Mouse (Mus musculus): Measurements from ENCODE around the gene Pgap2. TPM values are rescaled to one million over a fixed set of nuclear protein-coding genes. Genes with fewer than 3 reads are reported as not detected.

The Pgap2 gene
- polyA plus RNA-seq (2014; fragmentation: Illumina TruSeq; extraction: RNeasy Lipid Tissue Mini Kit (QIAGEN cat#74804); ENCODE audit: low read depth, low replicate concordance), result 72.1 TPM

DNA sequence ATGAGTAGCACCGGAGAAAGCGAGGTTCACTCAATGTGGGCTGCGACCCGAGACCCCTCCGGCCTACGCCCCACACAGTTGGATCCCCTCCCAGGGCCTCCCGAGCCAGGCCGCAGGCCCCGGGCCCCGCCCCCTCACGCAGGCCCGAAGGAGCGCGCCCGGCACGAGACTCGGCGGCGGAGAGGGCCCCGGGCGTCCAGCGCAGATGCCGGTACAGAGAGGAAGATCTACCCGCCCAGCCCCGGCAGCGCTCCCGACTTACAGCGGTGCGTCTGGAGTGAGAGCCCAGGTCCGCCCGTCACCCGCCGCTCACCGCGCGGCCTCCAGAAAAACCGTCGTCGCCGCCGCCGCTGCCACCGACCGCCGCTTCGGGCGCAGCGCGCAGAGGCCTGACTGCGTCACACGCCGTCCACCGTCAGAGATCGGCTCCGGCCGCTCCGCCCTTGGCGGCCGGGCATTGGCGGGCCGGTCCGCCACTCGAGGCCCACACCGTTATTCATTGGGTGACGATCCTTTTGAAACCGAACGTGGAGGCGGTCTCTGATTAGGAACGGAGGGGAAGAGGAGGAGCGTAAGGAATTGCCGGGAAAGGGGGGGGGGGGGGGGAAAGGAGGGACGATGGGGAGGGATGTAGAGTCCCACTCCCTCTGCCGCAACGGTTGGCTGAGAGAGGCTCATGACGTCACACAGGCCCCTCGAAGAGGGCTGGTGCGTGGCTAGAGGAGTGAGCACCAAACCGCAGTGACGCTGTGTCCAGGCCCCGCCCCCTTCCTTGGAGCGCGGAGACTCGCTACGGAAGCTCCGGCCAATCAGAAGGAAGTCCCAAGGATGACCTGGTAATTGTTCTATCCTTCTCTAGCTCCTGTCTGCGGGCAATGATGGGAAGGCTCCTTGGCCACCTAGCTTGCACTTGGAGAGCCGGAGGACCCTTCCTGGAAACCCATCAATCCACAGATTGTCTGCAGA, at the start of gene Pgap2, which contains the start of gene Nup98:
Pgap2 (plus strand) TSS at position 453 of the 966 bp plus-strand sequence.
Nup98 (minus strand) TSS at position 421 of the 966 bp plus-strand sequence.

DNA sequence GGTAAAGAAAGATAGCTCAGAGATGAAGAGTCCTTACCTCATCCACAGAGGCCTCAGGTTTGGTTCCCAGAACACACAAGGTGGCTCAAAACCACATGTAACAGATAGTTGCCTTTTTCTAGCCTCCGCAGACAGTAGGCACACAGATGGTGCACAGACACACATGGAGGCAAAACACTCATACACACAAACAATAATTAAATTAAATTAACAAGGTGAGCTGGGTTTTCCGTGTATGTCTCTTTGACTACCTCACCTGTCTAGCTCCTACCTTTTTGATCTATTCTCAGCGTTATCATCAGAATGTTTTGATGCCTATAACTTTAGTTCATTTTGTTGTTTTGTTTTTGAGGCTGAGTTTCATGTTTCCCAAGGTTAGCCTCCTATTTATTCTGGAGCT, 45.9 kb downstream of the Pgap2 start, which contains the start of gene Rhog:
Rhog (minus strand) TSS at position 101 of the 400 bp plus-strand sequence.

DNA sequence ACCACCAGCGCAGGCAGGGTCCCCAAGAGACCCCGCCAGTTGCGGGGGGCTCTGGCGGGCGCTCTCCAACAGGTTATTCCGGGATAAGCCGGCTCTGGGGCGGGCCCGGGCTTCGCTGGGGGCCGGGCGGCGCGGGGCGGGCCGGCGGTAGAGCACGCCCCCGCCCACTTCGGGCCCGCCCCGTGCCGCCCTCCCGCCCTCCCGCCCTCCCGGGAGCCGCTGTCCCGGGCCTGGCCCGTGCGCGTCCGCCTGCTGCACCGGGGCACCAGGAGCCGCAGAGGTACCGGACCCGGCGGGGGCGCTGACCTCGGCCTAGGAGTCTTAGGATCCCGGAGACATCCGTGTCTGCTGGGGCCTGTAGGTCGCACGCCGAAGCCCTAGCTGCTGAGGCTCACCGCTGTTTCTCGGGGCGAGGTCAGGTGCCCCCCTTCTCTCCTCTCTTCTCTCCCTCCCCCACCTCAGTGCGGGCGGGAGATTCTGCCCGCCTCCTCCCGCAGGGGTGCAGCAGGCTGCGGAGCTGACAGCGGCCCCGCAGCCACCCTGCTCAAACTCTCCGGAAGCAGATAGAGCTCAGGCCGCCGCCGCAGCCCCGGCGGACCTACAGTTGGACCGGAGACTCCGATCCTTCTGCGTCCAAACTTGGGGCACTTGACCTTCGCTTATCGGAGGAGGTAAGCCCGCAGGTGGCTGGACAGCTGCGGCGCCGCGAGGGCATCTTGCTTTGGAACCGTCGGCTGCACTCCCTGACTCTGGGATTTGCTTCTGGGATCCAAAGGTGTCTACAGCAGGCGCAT, 57.8 kb downstream of the Pgap2 start, which contains the start of gene Stim1:
Stim1 (plus strand) TSS at position 206 of the 794 bp plus-strand sequence.

Other genes with a start within 250 kb of the Pgap2 start
- 10.1 TPM for gene Il18bp, start 191.5 kb upstream of the Pgap2 start, polyA plus RNA-seq (2014; fragmentation: Illumina TruSeq; extraction: RNeasy Lipid Tissue Mini Kit (QIAGEN cat#74804); ENCODE audit: low read depth, low replicate concordance)
- gene Rnf121, start 144.7 kb upstream of the Pgap2 start, polyA plus RNA-seq (2014; fragmentation: Illumina TruSeq; extraction: RNeasy Lipid Tissue Mini Kit (QIAGEN cat#74804); ENCODE audit: low read depth, low replicate concordance), result 22.1 TPM
- 12.8 TPM for gene Xndc1, start 144.7 kb upstream of the Pgap2 start, polyA plus RNA-seq (2014; fragmentation: Illumina TruSeq; extraction: RNeasy Lipid Tissue Mini Kit (QIAGEN cat#74804); ENCODE audit: low read depth, low replicate concordance)
- gene Xntrpc, start 144.5 kb upstream of the Pgap2 start, polyA plus RNA-seq (2014; fragmentation: Illumina TruSeq; extraction: RNeasy Lipid Tissue Mini Kit (QIAGEN cat#74804); ENCODE audit: low read depth, low replicate concordance), result 2.4 TPM
- gene Trpc2, start 127.1 kb upstream of the Pgap2 start, polyA plus RNA-seq (2014; fragmentation: Illumina TruSeq; extraction: RNeasy Lipid Tissue Mini Kit (QIAGEN cat#74804); ENCODE audit: low read depth, low replicate concordance), result not detected
- gene Art1, start 108.5 kb upstream of the Pgap2 start, polyA plus RNA-seq (2014; fragmentation: Illumina TruSeq; extraction: RNeasy Lipid Tissue Mini Kit (QIAGEN cat#74804); ENCODE audit: low read depth, low replicate concordance), result 249 TPM
- 31.9 TPM for gene Art5, start 100.7 kb upstream of the Pgap2 start, polyA plus RNA-seq (2014; fragmentation: Illumina TruSeq; extraction: RNeasy Lipid Tissue Mini Kit (QIAGEN cat#74804); ENCODE audit: low read depth, low replicate concordance)
- not detected for gene Chrna10, start 93.4 kb upstream of the Pgap2 start, polyA plus RNA-seq (2014; fragmentation: Illumina TruSeq; extraction: RNeasy Lipid Tissue Mini Kit (QIAGEN cat#74804); ENCODE audit: low read depth, low replicate concordance)
- gene Nup98, start within 50 bp of the Pgap2 start, polyA plus RNA-seq (2014; fragmentation: Illumina TruSeq; extraction: RNeasy Lipid Tissue Mini Kit (QIAGEN cat#74804); ENCODE audit: low read depth, low replicate concordance), result 17.3 TPM
- 22.6 TPM for gene Rhog, start 45.8 kb downstream of the Pgap2 start, polyA plus RNA-seq (2014; fragmentation: Illumina TruSeq; extraction: RNeasy Lipid Tissue Mini Kit (QIAGEN cat#74804); ENCODE audit: low read depth, low replicate concordance)
- gene Stim1, start 57.6 kb downstream of the Pgap2 start, polyA plus RNA-seq (2014; fragmentation: Illumina TruSeq; extraction: RNeasy Lipid Tissue Mini Kit (QIAGEN cat#74804); ENCODE audit: low read depth, low replicate concordance), result 14.8 TPM
- 12.9 TPM for gene Rrm1, start 231.5 kb downstream of the Pgap2 start, polyA plus RNA-seq (2014; fragmentation: Illumina TruSeq; extraction: RNeasy Lipid Tissue Mini Kit (QIAGEN cat#74804); ENCODE audit: low read depth, low replicate concordance)